Mouse (Mus musculus): ENCODE data around the gene Gm42906.

Gene Gm42906

GRCm38 (mm10) chr5:151393821-151394662 lies 33.9 kb downstream of the Gm42906 start:
- DNase-seq = no peak

DNA sequence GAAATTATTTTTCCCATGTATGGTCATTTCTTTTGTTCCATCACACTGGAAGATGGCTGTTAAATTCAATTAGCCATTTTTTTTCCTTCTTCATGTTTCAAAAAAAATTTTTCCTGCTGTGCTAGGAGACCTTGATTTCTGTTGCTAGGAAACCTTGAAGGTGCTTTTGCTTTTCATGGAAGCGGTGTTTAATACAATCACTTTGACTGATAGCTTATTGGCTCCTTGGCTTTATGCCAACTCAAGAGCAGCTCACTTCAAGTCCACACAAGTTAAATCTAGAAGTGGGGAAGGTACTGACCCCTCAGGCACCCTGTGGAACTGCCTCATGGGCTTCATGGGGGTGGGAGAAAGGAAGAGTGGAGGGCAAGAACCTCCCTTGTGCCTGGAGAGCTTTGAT lies 38.1 kb downstream of the Gm42906 start:
- no peak for DNase-seq

- no peak for DNase-seq
Measured at GRCm38 (mm10) chr5:151379896-151380295, 48.1 kb downstream of the Gm42906 start.

- no peak for DNase-seq
Measured at GRCm38 (mm10) chr5:151379210-151379609, 48.8 kb downstream of the Gm42906 start.

- DNase-seq = no peak
Measured at GRCm38 (mm10) chr5:151376931-151377330, 51.0 kb downstream of the Gm42906 start.

- no peak for DNase-seq
Measured at GRCm38 (mm10) chr5:151374825-151375224, 53.1 kb downstream of the Gm42906 start.

DNA sequence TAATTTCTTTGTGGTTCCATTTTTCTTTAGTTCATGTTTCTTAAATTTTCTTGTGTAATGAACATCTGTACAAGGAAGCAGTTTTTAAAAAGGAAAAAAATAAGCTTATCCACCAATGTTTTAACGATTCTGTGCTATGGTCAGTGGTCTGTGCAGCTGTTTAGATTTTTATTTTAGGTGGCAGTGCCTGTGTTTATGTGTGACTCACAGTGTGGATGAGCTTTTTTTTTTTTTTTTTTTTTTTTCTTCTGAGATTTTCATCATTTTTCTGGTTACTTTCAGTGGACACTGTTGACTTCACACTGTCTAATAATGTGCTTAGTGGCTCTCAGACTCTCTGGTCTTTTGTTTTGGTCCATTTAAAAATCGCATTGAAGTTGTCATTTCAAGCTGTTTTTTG lies 56.8 kb downstream of the Gm42906 start:
- no peak for DNase-seq

DNA sequence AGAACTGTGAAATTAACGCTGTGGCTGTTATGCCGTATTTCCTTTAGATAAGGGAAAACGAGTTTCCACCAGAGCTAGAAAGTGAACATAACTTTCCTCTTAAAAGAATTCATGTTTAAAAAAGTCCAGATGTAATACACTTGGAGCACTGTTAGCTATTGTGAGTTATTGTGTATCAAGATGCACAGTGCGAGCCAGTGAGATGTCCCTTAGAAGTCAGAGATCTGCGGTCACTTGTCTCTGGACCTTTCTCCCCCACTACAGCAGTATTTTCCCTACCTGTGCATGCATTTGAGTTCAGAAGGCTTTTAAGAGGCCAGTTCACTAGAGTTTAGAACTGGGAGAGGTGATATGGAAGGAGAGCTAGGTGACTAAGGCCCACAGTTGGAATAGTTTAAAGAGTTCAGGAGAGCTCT lies 58.6 kb downstream of the Gm42906 start:
- peak; percentile 13 to 27 for DNase-seq

DNA sequence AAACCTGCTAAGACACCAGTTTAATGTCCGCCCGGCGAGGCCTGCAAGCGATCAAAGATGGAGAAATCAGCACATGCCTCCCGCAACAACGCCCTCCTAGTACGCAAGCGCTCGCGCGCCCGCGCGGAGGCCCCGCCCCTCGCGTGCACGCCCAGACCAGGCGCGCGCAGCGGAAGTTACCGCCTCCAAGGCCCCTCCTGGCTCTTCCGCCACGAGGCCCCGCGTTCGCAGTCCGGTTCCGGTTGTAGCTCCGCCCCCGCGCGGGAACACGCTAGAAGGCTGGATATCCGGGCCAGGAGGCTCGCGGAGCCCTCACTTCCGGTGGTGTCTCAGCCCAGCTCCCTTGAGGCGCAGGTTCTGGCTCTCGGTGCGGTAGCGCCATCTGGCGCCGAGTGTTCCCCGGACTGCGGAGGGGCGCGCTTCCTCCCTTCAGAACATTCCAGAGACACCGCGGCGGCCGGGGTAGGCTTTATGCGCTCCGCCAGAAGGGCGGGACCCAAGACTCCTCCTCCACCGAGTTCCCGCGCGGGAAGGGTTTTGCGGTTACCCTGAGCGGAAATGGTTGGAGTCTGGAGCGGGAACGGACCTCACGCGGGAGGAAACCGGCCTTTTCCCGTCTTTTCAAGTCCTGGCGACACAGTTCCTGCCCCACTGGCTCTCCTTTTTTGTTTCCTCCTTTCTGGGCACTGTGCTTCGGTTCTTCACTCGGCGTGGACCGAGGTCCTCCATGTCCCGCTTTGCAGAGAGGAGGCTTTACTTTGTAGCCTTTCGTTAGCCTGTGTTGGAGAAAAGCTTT lies 59.4 kb downstream of the Gm42906 start:
- peak; percentile 99 for DNase-seq

GRCm38 (mm10) chr5:151367881-151368394 lies 60.0 kb downstream of the Gm42906 start:
- DNase-seq = peak; percentile 67 to 71

- DNase-seq = no peak
Measured at GRCm38 (mm10) chr5:151367317-151367716, 60.6 kb downstream of the Gm42906 start.

DNA sequence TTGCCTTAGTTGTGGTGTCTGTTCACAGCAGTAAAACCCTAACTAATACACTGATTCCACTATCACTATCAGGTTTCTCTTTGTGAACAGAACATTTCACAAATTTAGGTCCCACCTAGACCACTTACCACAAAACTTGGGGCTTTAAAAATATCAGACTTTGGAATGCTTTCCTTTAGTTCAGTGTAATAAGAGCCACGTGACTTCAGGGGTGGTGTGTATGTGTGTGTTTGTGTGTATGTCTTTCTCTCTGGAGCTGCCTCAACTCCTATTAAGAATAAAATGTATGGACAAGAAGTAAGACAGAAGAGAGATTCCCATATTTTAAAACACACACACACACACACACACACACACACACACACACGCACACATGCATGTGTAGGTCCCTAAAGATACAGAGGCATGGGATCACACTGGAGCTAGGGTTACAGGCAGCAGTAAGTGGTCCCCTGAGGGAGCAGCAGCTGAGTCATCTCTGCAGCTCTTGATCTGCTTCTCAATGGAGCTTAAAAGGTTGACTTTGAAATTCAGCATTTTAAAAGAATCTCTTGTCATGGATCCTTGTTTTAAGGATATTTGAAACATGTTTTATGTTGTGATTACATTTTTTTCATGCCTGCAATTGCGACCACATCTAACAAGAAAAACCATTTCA lies 64.5 kb downstream of the Gm42906 start:
- no peak for DNase-seq

DNA sequence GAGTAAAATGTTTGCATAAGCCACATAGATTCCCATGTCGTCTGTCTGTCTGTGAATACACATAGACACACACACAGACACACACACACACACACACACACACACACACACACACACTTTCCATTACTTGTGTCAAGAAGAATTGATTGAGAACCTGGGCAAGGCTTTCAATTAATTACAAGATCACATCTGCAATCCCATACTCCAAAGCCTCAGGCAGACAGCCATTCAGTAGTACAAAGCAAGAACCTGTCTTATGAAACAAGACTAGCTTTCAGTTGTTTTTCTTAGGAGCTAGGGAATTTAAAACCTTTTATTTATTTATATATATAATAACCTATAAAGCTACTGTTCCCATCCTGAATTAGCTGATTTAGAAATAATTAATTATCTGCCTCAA lies 78.3 kb downstream of the Gm42906 start:
- DNase-seq = no peak

DNA sequence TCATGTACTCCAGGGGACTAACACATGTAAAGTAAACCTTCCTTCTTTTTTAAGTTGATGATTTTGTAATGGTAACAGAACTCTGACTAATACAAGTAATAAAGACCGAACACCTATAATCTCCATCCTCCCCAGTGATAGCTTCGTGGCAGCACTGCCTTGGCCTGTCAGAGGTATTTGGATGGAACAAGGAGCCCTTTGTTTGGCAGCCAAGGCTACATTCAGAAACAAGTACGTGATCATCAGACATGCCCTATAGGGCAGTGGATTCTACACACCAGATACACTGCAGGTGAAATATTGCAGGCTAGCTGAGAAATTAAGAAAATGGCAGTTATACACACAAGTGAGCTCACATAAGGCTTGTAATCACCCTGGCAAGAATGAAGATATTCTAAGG lies 79.5 kb downstream of the Gm42906 start:
- DNase-seq = no peak

GRCm38 (mm10) chr5:151346626-151347025 lies 81.3 kb downstream of the Gm42906 start:
- peak; percentile 18 to 30 for DNase-seq

DNA sequence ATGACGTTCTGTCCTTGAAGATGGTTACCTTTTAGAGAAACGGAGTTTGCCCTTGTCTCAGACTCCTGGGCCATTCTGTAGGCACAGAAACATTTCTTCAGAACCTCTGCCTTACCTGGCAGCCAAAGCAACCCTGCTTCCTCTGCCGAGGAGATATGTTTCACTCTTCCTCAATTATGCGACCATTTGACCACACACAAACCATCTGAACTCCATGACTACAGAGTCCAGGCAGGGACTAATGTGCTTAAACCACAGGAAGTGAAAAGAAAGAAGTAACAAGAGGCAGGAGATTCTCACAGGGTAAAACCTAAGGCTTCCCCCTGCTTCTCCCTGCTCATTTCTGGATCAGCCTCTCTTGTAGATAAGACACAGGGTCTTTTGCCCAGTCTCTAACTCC lies 83.2 kb downstream of the Gm42906 start:
- DNase-seq = no peak

GRCm38 (mm10) chr5:151333686-151334085 lies 94.3 kb downstream of the Gm42906 start:
- no peak for DNase-seq

GRCm38 (mm10) chr5:151333191-151333594 lies 94.8 kb downstream of the Gm42906 start:
- DNase-seq = no peak

GRCm38 (mm10) chr5:151315804-151316597 lies 112.0 kb downstream of the Gm42906 start:
- DNase-seq = no peak

DNA sequence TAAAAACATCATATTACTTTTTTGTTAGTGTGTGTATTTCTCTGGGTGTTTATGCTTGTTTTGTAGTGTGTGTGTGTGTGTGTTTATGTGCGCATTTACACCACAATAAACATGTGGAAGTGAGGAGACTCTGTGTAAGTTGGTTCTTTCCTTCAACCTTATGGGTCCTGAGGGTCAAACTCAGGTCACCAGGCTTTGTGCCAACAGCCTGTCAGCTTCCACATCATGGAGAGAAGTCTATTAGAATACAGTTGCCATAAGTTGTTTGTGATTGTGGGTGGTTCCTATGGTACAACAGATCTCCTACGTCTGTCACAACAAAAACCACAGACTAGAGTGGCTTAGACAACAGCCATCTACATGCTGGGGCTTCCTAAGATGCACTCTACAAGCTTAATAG lies 127.7 kb downstream of the Gm42906 start:
- no peak for DNase-seq

- no peak for DNase-seq
Measured at GRCm38 (mm10) chr5:151299576-151299975, 128.4 kb downstream of the Gm42906 start.

DNA sequence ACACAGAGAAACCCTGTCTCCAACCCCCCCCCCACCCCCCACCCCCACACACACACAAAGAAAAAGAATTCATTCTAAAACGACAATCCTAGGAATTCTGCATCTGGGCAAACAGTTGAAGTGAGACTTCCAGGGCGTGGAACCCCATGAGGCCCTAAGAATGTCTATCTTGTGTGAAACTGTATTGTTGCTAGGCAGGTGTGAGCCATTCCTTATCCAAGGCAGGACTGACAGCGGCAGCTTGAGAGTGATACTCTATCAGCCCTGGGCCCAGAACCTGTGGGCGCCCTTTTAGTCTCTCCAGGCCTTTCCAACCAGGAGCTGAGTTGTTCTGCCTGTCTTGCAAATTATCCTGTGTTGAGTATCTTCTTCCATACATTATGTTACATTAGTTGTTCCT lies 129.6 kb downstream of the Gm42906 start:
- DNase-seq = no peak

All from cerebellum, postnatal 14 days (tissue).